Mouse (Mus musculus) embryonic facial prominence, embryonic 15.5 days (tissue): ENCODE data around the gene Gm30083. TPM values are rescaled to one million over a fixed set of nuclear protein-coding genes. Genes with fewer than 3 reads are reported as not detected.

Experiments
- ATAC-seq: fragments of 200-750 bp; cut with Nextera tagmentation; 2 replicates; pipeline ENCODE4 v1.8.0; 2017; ENCODE audit warnings: low read depth, moderate TSS enrichment; ENCODE audit not compliant: insufficient number of reproducible peaks, low FRiP score, low TSS enrichment
- H3K27ac ChIP-seq: fragments of 300-500 bp; sonication (generic); replicated peaks from 2 replicates; pipeline ENCODE4 v1.5.1; 2015; ENCODE audit warnings: mild to moderate bottlenecking, inconsistent platforms
- H3K27me3 ChIP-seq: fragments of 300-500 bp; sonication (generic); 2 replicates; pipeline ENCODE4 v1.6.1; 2015; ENCODE audit warnings: inconsistent platforms
- H3K36me3 ChIP-seq: fragments of 300-500 bp; sonication (generic); 2 replicates; pipeline ENCODE4 v1.6.1; 2015; ENCODE audit warnings: mild to moderate bottlenecking, inconsistent platforms
- H3K4me1 ChIP-seq: fragments of 300-500 bp; sonication (generic); 2 replicates; pipeline ENCODE4 v1.6.1; 2015; ENCODE audit warnings: inconsistent platforms
- H3K4me2 ChIP-seq: fragments of 300-500 bp; sonication (generic); replicated peaks from 2 replicates; pipeline ENCODE4 v1.6.1; 2015; ENCODE audit warnings: mild to moderate bottlenecking, inconsistent platforms
- H3K4me3 ChIP-seq: fragments of 300-500 bp; sonication (generic); replicated peaks from 2 replicates; pipeline ENCODE4 v1.5.1; 2015; ENCODE audit warnings: mild to moderate bottlenecking, inconsistent platforms
- H3K9ac ChIP-seq: fragments of 300-500 bp; sonication (generic); 2 replicates; pipeline ENCODE4 v1.6.1; 2015; ENCODE audit warnings: inconsistent platforms
- H3K9me3 ChIP-seq: fragments of 300-500 bp; sonication (generic); replicated peaks from 2 replicates; pipeline ENCODE4 v1.6.1; 2016; ENCODE audit warnings: inconsistent platforms
- whole genome bisulfite sequencing: fragments of 180-500 bp; shearing (Covaris S2); methylation state at CpG from one replicate; pipeline ENCODE4 v1.1.7; 2015; 5-methylcytosine and 5-hydroxymethylcytosine counted together
- polyA plus RNA-seq: library from polyadenylated mRNA; unstranded; fragments of >200 nt; fragmentation: Nextera tagmentation; extraction: Ambion mirVana; gene quantifications from 2 replicates; pipeline ENCODE4 v1.2.1, GENCODE M21; 2015

The Gm30083 gene
- polyA plus RNA-seq, result not detected in 2 replicates

- WGBS, result 85% methylated on average over 3 of the region's 3 CpGs
- Histone ChIP-seq H3K9ac (no peak within 1 kb of the TSS), H3K4me3 (no peak within 1 kb of the TSS), H3K4me1 (no peaks in the 10 kb centered on the region), H3K36me3 (no peaks in the 10 kb centered on the region), H3K9me3 (no peaks in the 10 kb centered on the region), H3K4me2 (no peak within 1 kb of the TSS), H3K27ac (no peak within 1 kb of the TSS), H3K27me3 (no peaks in the 10 kb centered on the region)
- ATAC-seq, result no peak
Observed at GRCm38 (mm10) chr14:34015063-34015462, at the start of gene Gm30083. Gene Gm30083, minus strand, starts transcription at chr14:34015182.

GRCm38 (mm10) chr14:34052516-34052915, 37.5 kb upstream of the Gm30083 start, which contains the start of gene Antxrl:
Gene Antxrl, plus strand, starts transcription at chr14:34052707.
- Histone ChIP-seq H3K4me3 (no peak within 1 kb of the TSS), H3K27me3 (no peaks in the 10 kb centered on the region), H3K27ac (no peak within 1 kb of the TSS), H3K9ac (no peak within 1 kb of the TSS), H3K4me1 (peaks cover 7% of the 10 kb centered on the region; the same call in 1 of the 2 replicates), H3K9me3 (no peaks in the 10 kb centered on the region), H3K4me2 (no peak within 1 kb of the TSS), H3K36me3 (no peaks in the 10 kb centered on the region)
- WGBS, result 91% methylated on average over 6 of the region's 6 CpGs
- ATAC-seq, result peak; percentile 43; the same call in 1 of the 2 replicates

GRCm38 (mm10) chr14:34050101-34050779, 35.3 kb upstream of the Gm30083 start:
- H3K36me3 ChIP-seq, result no peaks in the 10 kb centered on the region
- H3K4me1 ChIP-seq, result peaks cover 7% of the 10 kb centered on the region; the same call in 1 of the 2 replicates
- no peak overlapping the region for H3K27ac ChIP-seq
- ATAC-seq, result no peak
- WGBS, result 48% methylated on average over 5 of the region's 5 CpGs
- H3K4me3 ChIP-seq, result no peak overlapping the region
- H3K27me3 ChIP-seq, result no peaks in the 10 kb centered on the region
- H3K4me2 ChIP-seq, result no peak overlapping the region
- no peaks in the 10 kb centered on the region for H3K9me3 ChIP-seq
- H3K9ac ChIP-seq, result no peak overlapping the region

GRCm38 (mm10) chr14:34043341-34043740, 28.4 kb upstream of the Gm30083 start:
- H3K4me3 ChIP-seq, result no peak overlapping the region
- WGBS, result 54% methylated on average over 3 of the region's 3 CpGs
- H3K4me2 ChIP-seq, result no peak overlapping the region
- H3K36me3 ChIP-seq, result no peaks in the 10 kb centered on the region
- H3K27me3 ChIP-seq, result no peaks in the 10 kb centered on the region
- no peaks in the 10 kb centered on the region for H3K4me1 ChIP-seq
- no peaks in the 10 kb centered on the region for H3K9me3 ChIP-seq
- no peak overlapping the region for H3K9ac ChIP-seq
- ATAC-seq, result no peak
- no peak overlapping the region for H3K27ac ChIP-seq

- Histone ChIP-seq H3K4me1 (no peaks in the 10 kb centered on the region), H3K27ac (no peak overlapping the region), H3K4me2 (no peak overlapping the region), H3K9ac (no peak overlapping the region), H3K9me3 (no peaks in the 10 kb centered on the region), H3K27me3 (no peaks in the 10 kb centered on the region), H3K4me3 (no peak overlapping the region), H3K36me3 (no peaks in the 10 kb centered on the region)
- ATAC-seq, result no peak
- 72% methylated on average over 4 of the region's 4 CpGs for WGBS
Observed at GRCm38 (mm10) chr14:34041241-34041640, 26.3 kb upstream of the Gm30083 start.

- 81% methylated on average over 8 of the region's 8 CpGs for WGBS
- no peaks in the 10 kb centered on the region for H3K27me3 ChIP-seq
- no peaks in the 10 kb centered on the region for H3K4me1 ChIP-seq
- H3K4me3 ChIP-seq, result no peak overlapping the region
- no peaks in the 10 kb centered on the region for H3K36me3 ChIP-seq
- no peak overlapping the region for H3K9ac ChIP-seq
- no peak for ATAC-seq
- no peak overlapping the region for H3K27ac ChIP-seq
- no peak overlapping the region for H3K4me2 ChIP-seq
- H3K9me3 ChIP-seq, result no peaks in the 10 kb centered on the region
Observed at GRCm38 (mm10) chr14:34033841-34034610, 19.0 kb upstream of the Gm30083 start.

GRCm38 (mm10) chr14:34026710-34027109, 11.7 kb upstream of the Gm30083 start:
- 65% methylated on average over 2 of the region's 2 CpGs for WGBS
- no peak overlapping the region for H3K9ac ChIP-seq

GRCm38 (mm10) chr14:34016938-34017337, 2.0 kb upstream of the Gm30083 start:
- no peaks in the 10 kb centered on the region for H3K4me1 ChIP-seq
- H3K4me3 ChIP-seq, result no peak overlapping the region
- H3K27ac ChIP-seq, result no peak overlapping the region
- 79% methylated on average over 2 of the region's 2 CpGs for WGBS
- no peak overlapping the region for H3K4me2 ChIP-seq
- no peaks in the 10 kb centered on the region for H3K27me3 ChIP-seq
- H3K36me3 ChIP-seq, result no peaks in the 10 kb centered on the region
- no peak for ATAC-seq
- no peak overlapping the region for H3K9ac ChIP-seq
- H3K9me3 ChIP-seq, result no peaks in the 10 kb centered on the region

More at GRCm38 (mm10) chr14:34026710-34027109, 11.7 kb upstream of the Gm30083 start:
- H3K4me2 ChIP-seq, result no peak overlapping the region
- H3K4me3 ChIP-seq, result no peak overlapping the region
- H3K27me3 ChIP-seq, result no peaks in the 10 kb centered on the region
- H3K27ac ChIP-seq, result no peak overlapping the region
- H3K36me3 ChIP-seq, result no peaks in the 10 kb centered on the region
- H3K4me1 ChIP-seq, result no peaks in the 10 kb centered on the region
- no peaks in the 10 kb centered on the region for H3K9me3 ChIP-seq
- no peak for ATAC-seq

- Histone ChIP-seq H3K36me3 (no peaks in the 10 kb centered on the region), H3K4me2 (no peak within 1 kb of the TSS), H3K27ac (no peak within 1 kb of the TSS), H3K4me3 (no peak within 1 kb of the TSS), H3K27me3 (no peaks in the 10 kb centered on the region), H3K9ac (no peak within 1 kb of the TSS), H3K9me3 (no peaks in the 10 kb centered on the region), H3K4me1 (no peaks in the 10 kb centered on the region)
- WGBS, result 90% methylated on average over 4 of the region's 4 CpGs
- ATAC-seq, result no peak
Observed at GRCm38 (mm10) chr14:34016381-34016780, 1.4 kb upstream of the Gm30083 start, which contains the start of gene Gm5460. Gene Gm5460, plus strand, starts transcription at chr14:34016758.

- Histone ChIP-seq H3K36me3 (no peaks in the 10 kb centered on the region), H3K27me3 (no peaks in the 10 kb centered on the region), H3K4me3 (no peak overlapping the region), H3K4me2 (no peak overlapping the region), H3K27ac (no peak overlapping the region), H3K4me1 (no peaks in the 10 kb centered on the region), H3K9me3 (no peaks in the 10 kb centered on the region), H3K9ac (no peak overlapping the region)
- 88% methylated on average over 5 of the region's 5 CpGs for whole genome bisulfite sequencing
- ATAC-seq, result no peak
Observed at GRCm38 (mm10) chr14:34002358-34002757, 12.6 kb downstream of the Gm30083 start.

- H3K4me2 ChIP-seq, result no peak overlapping the region
- no peak overlapping the region for H3K4me3 ChIP-seq
- H3K36me3 ChIP-seq, result no peaks in the 10 kb centered on the region
- H3K27me3 ChIP-seq, result no peaks in the 10 kb centered on the region
- no peak for ATAC-seq
- no peaks in the 10 kb centered on the region for H3K9me3 ChIP-seq
- H3K4me1 ChIP-seq, result no peaks in the 10 kb centered on the region
- no peak overlapping the region for H3K27ac ChIP-seq
- H3K9ac ChIP-seq, result no peak overlapping the region
Observed at GRCm38 (mm10) chr14:34001445-34001844, 13.5 kb downstream of the Gm30083 start.
